Mouse (Mus musculus): Measurements from ENCODE around the gene Aldoart2. TPM values are rescaled to one million over a fixed set of nuclear protein-coding genes. Genes with fewer than 3 reads are reported as not detected.
A peak's percentile ranks its signal among the peaks of the same experiment; 100 is the strongest.
"Not testable (repeated sequence)": the region's sequence is repeated elsewhere in the genome, so short reads cannot be mapped to it uniquely, and the experiment has no call there.

The Aldoart2 gene
- polyA plus RNA-seq (2015; fragmentation: Nextera tagmentation; extraction: Ambion mirVana): not detected in 2 replicates

DNA sequence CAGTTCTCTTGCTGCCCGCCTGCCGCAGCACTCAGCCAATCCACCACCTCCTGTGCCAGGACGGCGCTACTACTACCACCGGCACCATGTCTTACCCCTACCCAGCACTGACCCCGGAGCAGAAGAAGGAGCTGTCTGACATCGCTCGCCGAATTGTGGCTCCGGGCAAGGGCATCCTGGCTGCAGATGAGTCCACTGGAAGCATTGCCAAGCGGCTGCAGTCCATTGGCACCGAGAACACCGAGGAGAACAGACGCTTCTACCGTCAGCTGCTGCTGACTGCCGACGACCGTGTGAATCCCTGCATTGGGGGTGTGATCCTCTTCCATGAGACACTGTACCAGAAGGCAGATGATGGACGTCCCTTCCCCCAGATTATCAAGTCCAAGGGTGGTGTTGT is at the start of gene Aldoart2:
Gene Aldoart2, plus strand, starts transcription at position 34 of the 400 bp plus-strand sequence.
- no peaks in the 10 kb centered on the region; the same call in 1 of the 2 replicates for H3K4me1 ChIP-seq
- H3K9me3 ChIP-seq: no peaks in the 10 kb centered on the region
- no peak within 1 kb of the TSS for H3K4me3 ChIP-seq
- H3K4me2 ChIP-seq (replicated peaks): no peak within 1 kb of the TSS
- no peaks in the 10 kb centered on the region for H3K27me3 ChIP-seq
- H3K36me3 ChIP-seq: no peaks in the 10 kb centered on the region
- no peak within 1 kb of the TSS for H3K9ac ChIP-seq
- H3K27ac ChIP-seq: no peak within 1 kb of the TSS
- 97% methylated on average over 19 of the region's 19 CpGs for WGBS
- ATAC-seq (ENCODE audit: low FRiP score, low read depth): no peak

DNA sequence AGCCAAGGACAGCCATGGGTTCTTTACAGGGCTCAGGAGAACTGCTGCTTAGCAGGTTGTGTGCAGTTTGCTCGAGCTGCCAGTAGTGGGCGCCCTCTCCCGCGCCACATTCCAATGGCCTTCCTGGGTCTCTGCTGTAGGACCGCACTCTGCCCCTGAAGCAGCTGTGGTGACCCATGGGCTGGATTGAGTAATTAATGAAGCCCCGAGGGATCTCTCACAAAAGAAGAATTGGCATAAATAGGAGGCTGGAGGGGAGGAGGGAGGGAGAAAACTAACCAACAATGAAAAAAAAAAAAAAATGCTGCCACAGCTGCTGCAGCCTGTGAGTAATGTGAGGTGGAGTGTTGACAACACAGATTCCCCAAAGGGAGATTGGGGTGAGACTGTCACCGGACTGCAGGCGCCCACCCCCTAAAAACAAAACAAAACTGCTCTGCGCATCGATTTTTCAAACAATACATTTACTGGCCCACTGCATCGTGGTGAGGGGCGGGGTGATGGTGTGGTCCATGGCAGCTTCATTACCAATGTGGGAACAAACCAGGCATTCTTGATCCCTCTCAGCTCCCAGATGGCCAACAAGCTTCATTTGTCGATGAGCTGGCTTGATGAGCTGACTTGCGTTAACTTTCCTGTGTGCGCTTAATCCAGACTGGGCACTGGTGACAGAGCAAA is 46.8 kb upstream of the Aldoart2 start:
- no peak for ATAC-seq (ENCODE audit: low FRiP score, low read depth)
- H3K27me3 ChIP-seq: no peaks in the 10 kb centered on the region
- no peaks in the 10 kb centered on the region for H3K36me3 ChIP-seq
- no peak overlapping the region for H3K27ac ChIP-seq
- H3K4me2 ChIP-seq (replicated peaks): no peak overlapping the region
- no peak overlapping the region for H3K4me3 ChIP-seq
- H3K9me3 ChIP-seq: no peaks in the 10 kb centered on the region
- H3K4me1 ChIP-seq: 0 out of 2 replicates have a peak, but pooled peaks cover 3% of the 10 kb centered on the region
- no peak overlapping the region for H3K9ac ChIP-seq
- WGBS: 53% methylated on average over 15 of the region's 15 CpGs

DNA sequence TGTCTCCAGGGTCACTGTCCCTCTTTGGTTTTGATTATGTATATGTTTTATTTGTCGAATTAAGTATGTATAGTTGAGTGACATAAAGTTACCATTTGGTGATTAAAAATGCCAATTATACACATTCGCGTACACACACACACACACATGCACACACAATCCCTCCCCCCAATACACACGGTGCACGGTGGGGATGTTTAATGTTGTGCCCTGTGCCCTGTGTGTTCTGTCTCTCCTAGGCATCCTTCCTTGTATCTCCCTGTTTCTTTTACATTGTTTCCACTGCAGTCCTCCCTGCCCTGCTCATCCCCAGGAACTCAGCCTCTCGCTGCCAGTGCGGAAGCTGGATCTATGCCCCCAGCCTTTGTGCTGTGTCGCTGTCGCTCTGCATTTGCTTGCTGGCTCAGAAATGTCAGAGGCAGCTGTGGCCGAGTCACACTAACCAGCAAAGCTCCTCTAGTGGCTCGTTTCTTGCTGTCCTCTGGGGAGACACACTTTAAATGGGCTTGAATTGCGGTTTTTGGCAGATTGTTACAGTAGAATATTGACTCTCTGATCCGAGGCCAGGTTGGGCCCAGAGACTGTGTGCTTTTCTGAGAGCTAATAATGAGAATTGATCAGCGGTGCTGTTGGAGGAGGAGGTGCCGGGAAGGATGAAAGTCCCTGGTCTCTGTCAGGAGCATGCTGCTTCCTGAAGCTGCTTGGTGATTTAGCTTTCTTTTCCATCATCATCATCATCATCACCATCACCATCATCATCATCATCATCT is 37.9 kb upstream of the Aldoart2 start:
- H3K27me3 ChIP-seq: no peaks in the 10 kb centered on the region
- H3K36me3 ChIP-seq: no peaks in the 10 kb centered on the region
- WGBS: 64% methylated on average over 15 of the region's 15 CpGs
- H3K4me2 ChIP-seq (replicated peaks): no peak overlapping the region
- H3K4me3 ChIP-seq: no peak overlapping the region
- H3K4me1 ChIP-seq: no peaks in the 10 kb centered on the region
- ATAC-seq (ENCODE audit: low FRiP score, low read depth): no peak
- H3K27ac ChIP-seq: no peak overlapping the region
- no peak overlapping the region for H3K9ac ChIP-seq
- no peaks in the 10 kb centered on the region for H3K9me3 ChIP-seq

- H3K4me1 ChIP-seq: no peaks in the 10 kb centered on the region
- no peak overlapping the region for H3K27ac ChIP-seq
- H3K9ac ChIP-seq: no peak overlapping the region
- H3K4me3 ChIP-seq: no peak overlapping the region
- no peaks in the 10 kb centered on the region for H3K36me3 ChIP-seq
- 6% methylated on average over 14 of the region's 14 CpGs for WGBS
- H3K4me2 ChIP-seq (replicated peaks): no peak overlapping the region
- no peaks in the 10 kb centered on the region for H3K9me3 ChIP-seq
- H3K27me3 ChIP-seq: peaks cover 15% of the 10 kb centered on the region
- ATAC-seq (ENCODE audit: low FRiP score, low read depth): no peak
Measured at GRCm38 (mm10) chr12:55536537-55537135, 28.4 kb upstream of the Aldoart2 start.

DNA sequence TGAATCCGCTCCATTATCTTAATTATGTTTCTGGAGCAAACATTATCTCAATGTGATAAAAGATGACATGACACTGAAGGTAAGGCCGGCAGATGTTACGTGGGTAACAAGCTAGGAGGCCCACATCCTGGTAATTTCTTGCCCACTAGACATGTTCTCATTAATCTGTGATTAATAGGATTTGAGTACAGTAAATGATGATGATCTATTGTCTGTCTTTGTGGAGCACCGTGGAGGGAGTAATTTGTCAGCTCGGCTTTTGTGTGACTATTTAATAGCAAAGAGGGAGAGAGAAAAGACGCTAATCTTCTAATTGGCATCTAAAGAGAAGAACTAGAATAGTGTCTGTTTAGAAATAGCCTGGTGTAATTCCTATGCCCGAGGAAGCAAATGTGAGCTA is 27.3 kb upstream of the Aldoart2 start:
- no peak for ATAC-seq (ENCODE audit: low FRiP score, low read depth)
- 65% methylated on average over 7 of the region's 7 CpGs for WGBS
- Histone ChIP-seq H3K36me3 (no peaks in the 10 kb centered on the region), H3K4me3 (no peak overlapping the region), H3K9ac (no peak overlapping the region), H3K27me3 (peaks cover 15% of the 10 kb centered on the region), H3K4me2 (replicated peaks) (no peak overlapping the region), H3K9me3 (no peaks in the 10 kb centered on the region), H3K27ac (no peak overlapping the region), H3K4me1 (no peaks in the 10 kb centered on the region)

DNA sequence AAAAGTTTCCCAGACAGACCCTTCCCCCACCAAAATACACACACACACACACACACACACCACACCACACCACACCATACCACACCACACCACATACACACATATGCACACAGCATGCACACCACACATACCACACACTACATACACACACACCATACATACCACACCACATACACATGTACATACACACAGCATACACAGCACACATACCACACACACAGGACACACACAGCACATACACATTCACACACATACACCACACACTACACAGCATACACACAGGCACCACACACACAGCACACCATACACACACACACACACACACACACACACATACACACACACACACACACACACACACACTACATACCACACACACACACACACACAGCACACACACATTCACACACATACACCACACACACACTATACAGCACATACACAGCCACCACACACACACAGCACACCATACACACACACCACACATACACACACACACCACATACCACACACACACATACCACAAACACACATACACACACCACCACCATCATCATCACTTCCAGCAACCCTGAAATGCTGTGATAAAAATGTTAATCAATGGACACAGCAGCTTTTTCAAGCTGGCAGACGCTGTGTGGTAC is 26.6 kb upstream of the Aldoart2 start:
- 93% methylated on average over 1 of the region's 1 CpGs for WGBS
- Histone ChIP-seq H3K4me1 (no peaks in the 10 kb centered on the region), H3K27me3 (peaks cover 15% of the 10 kb centered on the region)

GRCm38 (mm10) chr12:55539157-55539556 is 25.9 kb upstream of the Aldoart2 start:
- H3K4me3 ChIP-seq: no peak overlapping the region

More for the DNA sequence above, 26.6 kb upstream of the Aldoart2 start:
- Histone ChIP-seq H3K27ac (no peak overlapping the region), H3K36me3 (no peaks in the 10 kb centered on the region), H3K4me3 (no peak overlapping the region), H3K9ac (no peak overlapping the region), H3K9me3 (no peaks in the 10 kb centered on the region), H3K4me2 (replicated peaks) (no peak overlapping the region)
- no peak for ATAC-seq (ENCODE audit: low FRiP score, low read depth)

DNA sequence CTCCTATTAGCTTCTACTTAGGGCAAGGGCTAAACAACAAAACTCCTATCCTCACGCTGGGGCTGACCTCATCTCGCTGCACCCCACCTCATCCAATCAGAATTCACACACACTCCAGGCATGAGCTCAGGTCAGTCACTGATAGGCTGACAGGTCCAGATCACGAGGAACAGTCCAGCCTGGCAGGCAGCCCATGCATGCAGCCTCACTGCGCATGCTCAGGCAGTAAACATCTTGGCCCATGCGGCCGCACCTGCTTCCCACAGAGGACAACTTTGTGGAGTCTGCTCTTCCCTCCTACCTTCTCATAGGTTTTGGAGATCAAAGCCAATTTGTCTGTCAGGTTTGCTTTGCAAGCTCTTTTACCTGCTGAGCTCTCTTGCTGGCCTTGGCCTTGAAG is 10.1 kb upstream of the Aldoart2 start:
- not testable (repeated sequence) for H3K4me2 ChIP-seq (replicated peaks); H3K27me3 ChIP-seq; H3K36me3 ChIP-seq; H3K9me3 ChIP-seq; H3K4me1 ChIP-seq; H3K4me3 ChIP-seq; ATAC-seq (ENCODE audit: low FRiP score, low read depth); H3K9ac ChIP-seq; H3K27ac ChIP-seq
- 82% methylated on average over 6 of the region's 6 CpGs for WGBS

More at GRCm38 (mm10) chr12:55539157-55539556, 25.9 kb upstream of the Aldoart2 start:
- Histone ChIP-seq H3K36me3 (no peaks in the 10 kb centered on the region), H3K27me3 (peaks cover 15% of the 10 kb centered on the region), H3K27ac (no peak overlapping the region), H3K9me3 (no peaks in the 10 kb centered on the region), H3K4me1 (no peaks in the 10 kb centered on the region), H3K4me2 (replicated peaks) (no peak overlapping the region), H3K9ac (no peak overlapping the region)
- no peak for ATAC-seq (ENCODE audit: low FRiP score, low read depth)
- WGBS: 53% methylated on average over 8 of the region's 8 CpGs

DNA sequence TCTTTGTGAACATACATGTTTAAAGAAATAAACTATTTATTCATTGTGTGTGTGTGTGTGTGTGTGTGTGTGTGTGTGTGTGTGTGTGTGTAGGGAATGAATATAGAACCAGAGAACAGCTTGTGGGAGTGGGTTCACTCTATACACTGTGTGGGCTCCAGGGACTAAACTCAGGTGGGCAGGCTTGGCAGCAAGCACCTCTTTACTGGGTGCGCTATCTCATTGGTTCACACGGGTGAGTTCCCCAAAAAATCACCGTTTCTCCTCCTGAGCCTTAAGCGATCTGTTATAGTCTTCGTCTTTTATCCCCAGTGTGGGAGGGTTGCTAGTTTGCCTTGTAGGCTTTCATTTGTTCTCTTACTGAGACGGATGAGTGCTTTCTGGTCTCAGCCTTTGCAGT is 7.2 kb upstream of the Aldoart2 start:
- no peak for ATAC-seq (ENCODE audit: low FRiP score, low read depth)

GRCm38 (mm10) chr12:55559184-55559855 is 5.7 kb upstream of the Aldoart2 start:
- 91% methylated on average over 12 of the region's 12 CpGs for WGBS
- Histone ChIP-seq H3K4me3 (no peak overlapping the region), H3K4me2 (replicated peaks) (no peak overlapping the region)

More for the DNA sequence above, 7.2 kb upstream of the Aldoart2 start:
- H3K27me3 ChIP-seq: no peaks in the 10 kb centered on the region
- H3K36me3 ChIP-seq: no peaks in the 10 kb centered on the region
- no peaks in the 10 kb centered on the region for H3K4me1 ChIP-seq
- no peak overlapping the region for H3K27ac ChIP-seq
- H3K9ac ChIP-seq: no peak overlapping the region
- no peak overlapping the region for H3K4me3 ChIP-seq
- no peak overlapping the region for H3K4me2 ChIP-seq (replicated peaks)
- WGBS: 81% methylated on average over 6 of the region's 6 CpGs
- H3K9me3 ChIP-seq: no peaks in the 10 kb centered on the region

GRCm38 (mm10) chr12:55560025-55560690 is 4.9 kb upstream of the Aldoart2 start:
- Histone ChIP-seq H3K27ac (no peak overlapping the region), H3K4me3 (peak overlapping the region; percentile 33), H3K27me3 (no peaks in the 10 kb centered on the region), H3K9me3 (no peaks in the 10 kb centered on the region), H3K36me3 (no peaks in the 10 kb centered on the region), H3K9ac (no peak overlapping the region), H3K4me2 (replicated peaks) (peak overlapping the region; percentile 60), H3K4me1 (no peaks in the 10 kb centered on the region)
- WGBS: 18% methylated on average over 19 of the region's 19 CpGs
- no peak for ATAC-seq (ENCODE audit: low FRiP score, low read depth)

More at GRCm38 (mm10) chr12:55559184-55559855, 5.7 kb upstream of the Aldoart2 start:
- H3K36me3 ChIP-seq: no peaks in the 10 kb centered on the region
- no peaks in the 10 kb centered on the region for H3K27me3 ChIP-seq
- no peak for ATAC-seq (ENCODE audit: low FRiP score, low read depth)
- H3K27ac ChIP-seq: no peak overlapping the region
- H3K9ac ChIP-seq: no peak overlapping the region
- no peaks in the 10 kb centered on the region for H3K4me1 ChIP-seq
- H3K9me3 ChIP-seq: no peaks in the 10 kb centered on the region
